Comparison of ENCODE assay signal across 17 mouse cellular contexts in the genomic region with DNA sequence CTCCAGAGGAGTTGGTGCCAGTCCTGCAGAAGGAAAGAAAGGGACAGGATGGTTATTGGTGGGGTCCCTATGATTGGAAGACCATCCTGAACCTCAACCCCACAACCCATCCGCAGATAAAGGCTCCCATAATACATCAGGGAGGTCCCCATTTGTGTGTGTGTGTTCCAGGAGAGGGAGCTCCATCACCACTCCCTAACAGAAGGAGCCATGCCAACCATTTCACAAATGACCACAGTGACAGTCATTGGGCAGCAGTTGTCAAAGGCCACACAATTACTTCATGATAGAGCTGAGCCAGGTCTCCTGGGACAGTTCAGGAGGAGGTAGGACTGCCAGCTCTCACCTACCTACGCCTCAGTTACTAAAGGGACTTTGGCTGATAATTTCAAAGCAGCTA. TPM values are rescaled to one million over a fixed set of nuclear protein-coding genes. Genes with fewer than 3 reads are reported as not detected.
DNase-seq lines count a peak whose midpoint lies in the region; ATAC-seq and TF ChIP-seq lines count a peak whose summit lies in the region.
"Had no signal": no experiment of that assay in that cellular context is flagged by ENCODE, and none has a peak within 500 bp of the region (broad histone marks: within the 10 kb centered on the region; RNA-seq: fewer than 3 reads in every experiment).

No protein-coding gene starts in this region.

- H3K27me3 ChIP-seq in hindbrain, postnatal 0 days (ENCODE audit: insufficient read depth, low read length) = no peaks in the 10 kb centered on the region
- no peaks in the 10 kb centered on the region for H3K27me3 ChIP-seq in hindbrain, embryonic 10.5 days (ENCODE audit: insufficient read depth, poor library complexity, severe bottlenecking)
- H3K27me3 ChIP-seq in lung, postnatal 0 days (replicated peaks; ENCODE audit: insufficient read depth, low read length) = no peaks in the 10 kb centered on the region
- H3K27me3 ChIP-seq in stomach, embryonic 16.5 days (ENCODE audit: control insufficient read depth, insufficient read depth, low read length) = no peaks in the 10 kb centered on the region
- H3K27me3 ChIP-seq: embryonic facial prominence, embryonic 12.5 days had no signal

- no peak overlapping the region for H3K9ac ChIP-seq in hindbrain, postnatal 0 days (replicated peaks; ENCODE audit: low read length)
- H3K9ac ChIP-seq in lung, postnatal 0 days (replicated peaks; ENCODE audit: low read depth) = no peak overlapping the region
- H3K9ac ChIP-seq in stomach, embryonic 16.5 days (ENCODE audit: low read length) = no peak overlapping the region
- H3K9ac ChIP-seq: embryonic facial prominence, embryonic 12.5 days had no signal

- H3K27ac ChIP-seq in hindbrain, postnatal 0 days = no peak overlapping the region
- no peak overlapping the region for H3K27ac ChIP-seq in hindbrain, embryonic 10.5 days
- H3K27ac ChIP-seq in lung, postnatal 0 days (ENCODE audit: low read length) = no peak overlapping the region
- H3K27ac ChIP-seq in stomach, embryonic 16.5 days (ENCODE audit: low read length) = no peak overlapping the region
- H3K27ac ChIP-seq: embryonic facial prominence, embryonic 12.5 days had no signal

- no peaks in the 10 kb centered on the region for H3K9me3 ChIP-seq in hindbrain, postnatal 0 days (ENCODE audit: low read length)
- H3K9me3 ChIP-seq in hindbrain, embryonic 10.5 days = no peaks in the 10 kb centered on the region
- H3K9me3 ChIP-seq in lung, postnatal 0 days (ENCODE audit: low read length) = no peaks in the 10 kb centered on the region
- no peaks in the 10 kb centered on the region for H3K9me3 ChIP-seq in stomach, embryonic 16.5 days (replicated peaks; ENCODE audit: control insufficient read depth, low read length)
- H3K9me3 ChIP-seq: embryonic facial prominence, embryonic 12.5 days had no signal

- no peak overlapping the region for H3K4me2 ChIP-seq in hindbrain, postnatal 0 days (ENCODE audit: low read depth, low read length)
- H3K4me2 ChIP-seq in lung, postnatal 0 days (replicated peaks; ENCODE audit: low read depth, low read length) = no peak overlapping the region
- no peak overlapping the region for H3K4me2 ChIP-seq in stomach, embryonic 16.5 days (ENCODE audit: low read depth, low read length)
- H3K4me2 ChIP-seq: embryonic facial prominence, embryonic 12.5 days had no signal

- TF ChIP-seq CTCF in hindbrain, postnatal 0 days (IDR thresholded peaks at IDR 0.05; ENCODE audit: low read depth) = peak; percentile 66
- peak; percentile 61 for TF ChIP-seq CTCF in lung, postnatal 0 days (IDR thresholded peaks at IDR 0.05)

- no peak for TF ChIP-seq EP300 in lung, postnatal 0 days (IDR thresholded peaks at IDR 0.05)

- H3K4me1 ChIP-seq in hindbrain, postnatal 0 days (ENCODE audit: insufficient read depth, low read length) = no peaks in the 10 kb centered on the region
- peaks cover 8% of the 10 kb centered on the region; the same call in 1 of the 2 replicates for H3K4me1 ChIP-seq in hindbrain, embryonic 10.5 days (replicated peaks)
- H3K4me1 ChIP-seq in lung, postnatal 0 days (ENCODE audit: insufficient read depth, low read depth, low read length) = no peaks in the 10 kb centered on the region
- H3K4me1 ChIP-seq in stomach, embryonic 16.5 days (ENCODE audit: control insufficient read depth, insufficient read depth, low read length) = no peaks in the 10 kb centered on the region

- no peaks in the 10 kb centered on the region for H3K36me3 ChIP-seq in hindbrain, postnatal 0 days (ENCODE audit: insufficient read depth, low read length)
- no peaks in the 10 kb centered on the region for H3K36me3 ChIP-seq in hindbrain, embryonic 10.5 days
- no peaks in the 10 kb centered on the region for H3K36me3 ChIP-seq in lung, postnatal 0 days (ENCODE audit: insufficient read depth, low read length)
- no peaks in the 10 kb centered on the region for H3K36me3 ChIP-seq in stomach, embryonic 16.5 days (ENCODE audit: control insufficient read depth, insufficient read depth, low read length)

- ATAC-seq in hindbrain, postnatal 0 days = no peak
- ATAC-seq in lung, postnatal 0 days = no peak
- peak; percentile 35; the same call in 1 of the 2 replicates for ATAC-seq in stomach, embryonic 16.5 days (ENCODE audit: insufficient read depth, low FRiP score)
- ATAC-seq: activated CD4-positive, CD25-positive, alpha-beta regulatory T cell, adult 4 months had no signal

- 64% methylated on average over 2 of the region's 2 CpGs for WGBS in hindbrain, postnatal 0 days
- WGBS in hindbrain, embryonic 10.5 days = 93% methylated on average over 2 of the region's 2 CpGs
- WGBS in lung, postnatal 0 days = 83% methylated on average over 2 of the region's 2 CpGs
- 78% methylated on average over 2 of the region's 2 CpGs for WGBS in stomach, embryonic 16.5 days

- H3K4me3 ChIP-seq in hindbrain, postnatal 0 days (ENCODE audit: low read length) = no peak overlapping the region
- no peak overlapping the region for H3K4me3 ChIP-seq in hindbrain, embryonic 10.5 days
- H3K4me3 ChIP-seq in lung, postnatal 0 days (ENCODE audit: low read depth, low read length) = no peak overlapping the region
- no peak overlapping the region for H3K4me3 ChIP-seq in stomach, embryonic 16.5 days (replicated peaks; ENCODE audit: low read length)
- H3K4me3 ChIP-seq: embryonic facial prominence, embryonic 12.5 days; myocyte had no signal

- DNase-seq in adrenal gland, postnatal 14 days = peak; percentile 60
- DNase-seq in adrenal gland, postnatal 4 days (ENCODE audit: low spot score in 2 of 2) = no peak
- DNase-seq in hindbrain, postnatal 0 days (ENCODE audit: low spot score) = peak; percentile 49
- DNase-seq in hindbrain, embryonic 10.5 days (ENCODE audit: low spot score) = no peak
- no peak for DNase-seq in lung, postnatal 0 days (ENCODE audit: low spot score)
- DNase-seq in lung, adult 18-20 months = no peak
- no peak for DNase-seq in frontal cortex, postnatal 10 days (ENCODE audit: low spot score in 2 of 2)
- DNase-seq: B cell, adult 2 months; gastrocnemius, postnatal 36 days; heart, postnatal 36 days; kidney, adult 11 months; spleen, adult 18-20 months; thymus, adult 18-20 months had no signal

RNA-seq across cellular contexts. Expression of a gene that starts 20.2 kb away (rescaled TPM):
- 53.3 and 58.6 TPM in 2 replicates for total RNA-seq in adrenal gland, postnatal 14 days (2021)
- 10 to 100 TPM; 71.2 to 73.1 TPM for total RNA-seq in adrenal gland, postnatal 4 days (2021)
- total RNA-seq in hindbrain, postnatal 0 days (2014; rRNA removed) = 26.5 and 33.5 TPM in 2 replicates
- polyA plus RNA-seq in hindbrain, postnatal 0 days (2015; fragmentation: Nextera tagmentation; extraction: Ambion mirVana) = 25.9 and 27.4 TPM in 2 replicates
- 39.1 and 40.5 TPM in 2 replicates for polyA plus RNA-seq in hindbrain, embryonic 10.5 days (2016; fragmentation: Nextera tagmentation; extraction: Ambion mirVana)
- polyA plus RNA-seq in lung, postnatal 0 days (2015; fragmentation: Nextera tagmentation; extraction: Ambion mirVana) = 15.6 and 17.7 TPM in 2 replicates
- polyA plus RNA-seq in stomach, embryonic 16.5 days (2015; fragmentation: Nextera tagmentation; extraction: Ambion mirVana) = 12.5 and 13.4 TPM in 2 replicates

Comparison
In these comparisons a context has a peak if more than half of its experiments do, and no peak if none do; other contexts are left out.
1. DNase-seq: peak in adrenal gland, postnatal 14 days (single experiment) and hindbrain, postnatal 0 days (single experiment); none in adrenal gland, postnatal 4 days (0 of 2), hindbrain, embryonic 10.5 days (single experiment), lung, postnatal 0 days (single experiment), lung, adult 18-20 months (0 of 2) and frontal cortex, postnatal 10 days (0 of 2).